Mouse (Mus musculus): Measurements from ENCODE around the gene Als2.

GRCm38 (mm10) chr1:59285880-59286279 is 48.8 kb upstream of the Als2 start:
- TF ChIP-seq POLR2A (IDR thresholded peaks at IDR 0.05; ENCODE audit: borderline replicate concordance, insufficient read depth, low read length): no peak
- no peak for TF ChIP-seq CTCF (IDR thresholded peaks at IDR 0.05; ENCODE audit: borderline replicate concordance, insufficient read depth, low read depth, low read length)

All from cerebellum, adult 2 months (tissue).